Mouse (Mus musculus): ENCODE measurements at regions not wholly inside any gene's neighbourhood (a gene's known extent, or its start where the extent isn't known, plus 50 kb on each side); places are given as distances from the start of the nearest gene placed in this dataset.

- Histone ChIP-seq H3K27me3 (replicated peaks) (no peaks in the 10 kb centered on the region), H3K27ac (no peak overlapping the region), H3K9me3 (no peaks in the 10 kb centered on the region), H3K4me3 (no peak overlapping the region), H3K4me1 (peaks cover 6% of the 10 kb centered on the region), H3K9ac (no peak overlapping the region), H3K4me2 (replicated peaks) (no peak overlapping the region), H3K36me3 (no peaks in the 10 kb centered on the region)
- no peak for ATAC-seq (ENCODE audit: low FRiP score, low read depth)
- WGBS = 88% methylated on average over 7 of the region's 7 CpGs
These were observed 169.5 kb upstream of the Ppp2r3a start for GRCm38 (mm10) chr9:101421136-101421535.

DNA sequence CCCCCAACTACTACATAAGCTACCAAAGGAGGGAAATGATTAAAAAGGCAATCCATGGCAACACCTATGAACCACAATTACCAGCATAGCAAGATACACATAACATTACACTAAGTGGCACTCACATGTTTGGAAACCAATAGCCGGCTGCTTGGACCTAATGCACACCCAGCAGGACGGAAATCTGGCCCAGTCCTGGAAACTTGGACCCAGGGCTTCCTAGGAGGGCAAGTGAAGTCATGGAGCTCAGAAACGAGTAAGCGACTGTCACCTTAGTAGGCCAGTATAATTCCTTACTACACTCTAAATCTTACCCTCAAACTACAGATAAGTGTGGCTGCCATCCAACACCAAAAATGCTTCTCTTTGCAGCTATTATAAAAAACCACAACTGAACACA, 168.6 kb upstream of the Ppp2r3a start:
- Histone ChIP-seq H3K9me3 (no peaks in the 10 kb centered on the region), H3K27ac (no peak overlapping the region), H3K4me2 (replicated peaks) (no peak overlapping the region), H3K4me3 (no peak overlapping the region), H3K9ac (no peak overlapping the region), H3K27me3 (replicated peaks) (no peaks in the 10 kb centered on the region), H3K36me3 (no peaks in the 10 kb centered on the region), H3K4me1 (no peaks in the 10 kb centered on the region)
- 91% methylated on average over 4 of the region's 4 CpGs for WGBS
- no peak for ATAC-seq (ENCODE audit: low FRiP score, low read depth)

DNA sequence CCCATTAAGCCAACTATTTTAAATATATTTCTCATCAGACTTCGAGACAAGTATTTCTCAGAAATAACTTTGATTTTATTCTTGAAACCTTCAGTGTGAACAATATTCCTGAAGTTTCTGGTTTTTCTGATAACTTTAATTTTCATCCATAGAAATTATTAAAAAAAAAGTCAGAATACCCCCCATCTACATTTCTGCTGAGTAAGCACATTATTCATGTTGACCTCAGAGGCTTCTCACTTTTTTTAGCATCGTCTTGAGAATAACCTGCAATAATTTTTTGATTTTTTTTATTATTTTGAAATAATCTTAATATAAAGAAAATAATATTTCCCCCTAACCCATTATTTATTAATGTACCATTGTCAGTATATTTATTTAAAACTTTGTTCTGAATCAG, 166.1 kb upstream of the Ppp2r3a start:
- Histone ChIP-seq H3K27ac (no peak overlapping the region), H3K4me1 (no peaks in the 10 kb centered on the region), H3K4me2 (replicated peaks) (no peak overlapping the region), H3K36me3 (no peaks in the 10 kb centered on the region), H3K27me3 (replicated peaks) (no peaks in the 10 kb centered on the region), H3K9me3 (no peaks in the 10 kb centered on the region), H3K9ac (no peak overlapping the region), H3K4me3 (no peak overlapping the region)
- WGBS = 90% methylated on average over 2 of the region's 2 CpGs
- ATAC-seq (ENCODE audit: low FRiP score, low read depth) = no peak

DNA sequence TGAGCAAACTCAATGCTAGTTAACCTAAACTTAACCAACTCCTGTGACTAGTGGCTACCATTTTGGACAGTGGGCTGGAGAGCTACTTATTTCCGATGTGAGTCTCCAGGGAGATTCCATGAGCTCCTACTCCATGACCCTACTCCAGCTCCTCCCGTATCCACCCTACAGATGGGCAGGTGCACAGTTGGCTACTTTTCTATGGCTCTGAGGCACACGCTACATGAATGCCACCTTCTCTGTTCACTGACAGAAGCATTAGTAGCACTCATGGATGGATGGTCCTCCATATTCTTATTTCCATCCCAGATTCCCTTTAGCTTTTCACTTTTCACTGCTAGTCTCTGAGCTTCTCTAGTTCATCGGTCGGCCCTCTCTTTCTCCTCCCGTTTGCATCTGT, 164.7 kb upstream of the Ppp2r3a start:
- no peak overlapping the region for H3K9ac ChIP-seq

DNA sequence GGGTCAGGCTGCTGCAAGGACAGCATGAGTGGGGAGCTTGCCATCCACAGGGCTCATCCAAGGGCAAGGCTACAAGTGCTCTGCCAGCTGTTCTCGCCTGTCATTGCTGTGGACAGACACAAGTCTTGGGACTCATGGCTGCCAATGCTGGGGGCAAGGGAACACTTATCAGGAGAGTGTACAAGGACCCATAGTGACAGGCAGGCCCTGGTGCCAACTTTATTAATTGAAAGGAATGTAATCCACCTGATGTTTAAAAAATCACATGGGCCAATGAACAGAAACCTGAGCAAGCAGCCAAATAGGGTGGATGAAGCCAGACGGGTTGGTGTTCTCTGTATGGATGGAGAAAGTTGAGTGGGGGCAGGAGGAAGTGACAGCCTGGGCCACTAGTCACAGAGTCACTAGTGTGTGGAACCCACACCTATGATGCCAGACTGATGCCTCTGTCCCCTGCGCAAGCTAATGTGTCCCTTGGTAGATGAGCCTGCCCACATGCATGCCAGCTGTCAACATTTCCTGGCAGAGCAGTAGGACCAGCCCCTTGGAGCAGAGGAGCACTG, 161.6 kb upstream of the Ppp2r3a start:
- H3K4me1 ChIP-seq = peaks cover 8% of the 10 kb centered on the region; the same call in 1 of the 2 replicates
- H3K27ac ChIP-seq = no peak overlapping the region
- no peaks in the 10 kb centered on the region for H3K9me3 ChIP-seq
- H3K4me3 ChIP-seq = no peak overlapping the region
- no peak overlapping the region for H3K4me2 ChIP-seq (replicated peaks)
- no peak overlapping the region for H3K9ac ChIP-seq
- ATAC-seq (ENCODE audit: low FRiP score, low read depth) = no peak
- 87% methylated on average over 3 of the region's 3 CpGs for WGBS
- H3K27me3 ChIP-seq (replicated peaks) = no peaks in the 10 kb centered on the region
- H3K36me3 ChIP-seq = no peaks in the 10 kb centered on the region

More for the DNA sequence above, 164.7 kb upstream of the Ppp2r3a start:
- Histone ChIP-seq H3K27ac (no peak overlapping the region), H3K4me2 (replicated peaks) (no peak overlapping the region), H3K4me3 (no peak overlapping the region), H3K9me3 (no peaks in the 10 kb centered on the region), H3K27me3 (replicated peaks) (no peaks in the 10 kb centered on the region), H3K36me3 (no peaks in the 10 kb centered on the region), H3K4me1 (peaks cover under 1% of the 10 kb centered on the region; the same call in 1 of the 2 replicates)
- ATAC-seq (ENCODE audit: low FRiP score, low read depth) = no peak
- WGBS = 93% methylated on average over 6 of the region's 6 CpGs

- no peak overlapping the region for H3K27ac ChIP-seq
These were observed 160.4 kb upstream of the Ppp2r3a start for GRCm38 (mm10) chr9:101411951-101412350.

DNA sequence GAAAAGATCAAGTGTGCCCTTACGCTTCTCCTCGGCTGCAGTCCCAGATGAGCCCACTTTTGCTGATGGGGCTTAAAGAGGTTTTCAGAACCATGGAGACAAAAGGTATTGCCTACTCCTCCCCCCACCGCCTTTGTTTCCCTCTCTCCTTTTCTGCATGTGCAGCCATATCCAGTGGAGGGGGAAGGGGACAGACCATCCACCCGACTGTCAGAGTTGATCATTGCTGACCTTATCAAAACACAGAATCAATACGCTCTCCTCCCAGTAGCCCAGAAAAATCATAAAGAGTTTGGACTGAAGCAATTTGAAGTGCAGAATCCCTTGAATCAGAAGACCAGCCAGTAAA, 159.9 kb upstream of the Ppp2r3a start:
- Histone ChIP-seq H3K4me2 (replicated peaks) (no peak overlapping the region), H3K9me3 (no peaks in the 10 kb centered on the region), H3K27me3 (replicated peaks) (no peaks in the 10 kb centered on the region), H3K9ac (no peak overlapping the region), H3K27ac (no peak overlapping the region), H3K4me3 (no peak overlapping the region), H3K36me3 (no peaks in the 10 kb centered on the region), H3K4me1 (peaks cover 12% of the 10 kb centered on the region; the same call in 1 of the 2 replicates)
- ATAC-seq (ENCODE audit: low FRiP score, low read depth) = no peak
- 70% methylated on average over 5 of the region's 5 CpGs for WGBS

More at GRCm38 (mm10) chr9:101411951-101412350, 160.4 kb upstream of the Ppp2r3a start:
- H3K9me3 ChIP-seq = no peaks in the 10 kb centered on the region
- H3K27me3 ChIP-seq (replicated peaks) = no peaks in the 10 kb centered on the region
- no peak overlapping the region for H3K4me3 ChIP-seq
- 77% methylated on average over 3 of the region's 3 CpGs for WGBS
- H3K4me1 ChIP-seq = peaks cover 11% of the 10 kb centered on the region; the same call in 1 of the 2 replicates
- no peaks in the 10 kb centered on the region for H3K36me3 ChIP-seq
- no peak for ATAC-seq (ENCODE audit: low FRiP score, low read depth)
- no peak overlapping the region for H3K4me2 ChIP-seq (replicated peaks)
- no peak overlapping the region for H3K9ac ChIP-seq

DNA sequence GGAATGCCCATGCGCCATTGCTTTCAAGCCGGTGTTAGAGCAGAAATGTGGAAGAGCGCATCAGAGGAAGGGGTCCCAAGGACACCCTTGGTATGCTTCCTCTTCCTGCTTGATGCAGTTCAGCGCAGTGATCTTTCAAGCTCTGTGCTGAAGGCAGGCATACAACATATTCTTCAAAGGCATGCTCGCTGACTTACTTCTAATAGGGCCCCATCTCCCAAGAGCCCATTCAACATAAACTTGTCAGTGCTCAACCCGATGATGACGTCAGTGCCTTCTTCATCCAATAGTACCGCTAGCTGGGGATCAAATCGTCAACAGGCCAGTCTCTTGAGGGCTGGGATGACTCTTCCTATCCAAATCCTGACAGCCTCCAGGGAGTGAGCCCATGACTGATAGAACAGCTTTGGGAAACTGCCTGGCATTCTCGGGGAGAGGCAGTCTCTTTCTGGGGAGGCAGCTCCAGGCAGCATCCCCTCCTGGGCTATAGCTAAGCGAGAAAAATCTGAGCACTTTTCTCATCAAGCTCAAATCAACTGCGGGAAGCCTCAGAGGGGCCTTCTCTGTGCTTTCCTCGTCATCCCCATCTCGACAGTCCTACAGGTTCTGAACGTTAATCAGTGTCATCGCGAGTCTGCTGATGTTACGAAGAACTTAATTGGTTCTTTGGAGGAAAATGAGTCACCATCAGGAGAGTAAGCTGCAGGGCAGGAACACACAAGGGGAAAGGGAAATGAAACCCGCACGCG, 159.4 kb upstream of the Ppp2r3a start:
- H3K9me3 ChIP-seq = no peaks in the 10 kb centered on the region
- no peak overlapping the region for H3K27ac ChIP-seq
- H3K4me3 ChIP-seq = no peak overlapping the region
- H3K9ac ChIP-seq = no peak overlapping the region
- no peaks in the 10 kb centered on the region for H3K27me3 ChIP-seq (replicated peaks)
- H3K36me3 ChIP-seq = no peaks in the 10 kb centered on the region
- no peak overlapping the region for H3K4me2 ChIP-seq (replicated peaks)
- 74% methylated on average over 21 of the region's 21 CpGs for WGBS
- peaks cover 12% of the 10 kb centered on the region; the same call in 1 of the 2 replicates for H3K4me1 ChIP-seq
- no peak for ATAC-seq (ENCODE audit: low FRiP score, low read depth)

DNA sequence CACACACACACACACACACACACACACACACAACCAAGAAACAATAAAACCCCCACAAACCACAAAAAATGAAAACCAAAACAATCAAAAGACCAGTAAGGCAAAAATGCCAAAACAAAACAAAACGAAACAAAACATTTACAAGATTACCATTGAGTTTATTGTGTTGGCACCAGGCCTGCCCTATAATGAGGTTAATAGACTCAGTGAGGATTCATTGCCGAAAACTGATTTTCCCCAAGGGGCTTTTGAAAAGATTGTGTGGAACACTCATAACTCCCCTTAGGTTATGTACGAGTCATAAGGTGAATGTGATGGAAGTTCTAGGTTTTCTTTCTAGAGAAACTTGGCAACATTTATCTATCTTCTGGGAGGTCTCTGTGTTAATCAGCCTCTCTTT, 158.8 kb upstream of the Ppp2r3a start:
- no peak overlapping the region for H3K4me2 ChIP-seq (replicated peaks)
- 69% methylated on average over 3 of the region's 3 CpGs for WGBS
- H3K9me3 ChIP-seq = no peaks in the 10 kb centered on the region
- H3K36me3 ChIP-seq = no peaks in the 10 kb centered on the region
- H3K9ac ChIP-seq = no peak overlapping the region
- H3K4me1 ChIP-seq = peaks cover 12% of the 10 kb centered on the region; the same call in 1 of the 2 replicates
- ATAC-seq (ENCODE audit: low FRiP score, low read depth) = no peak
- H3K4me3 ChIP-seq = no peak overlapping the region
- no peak overlapping the region for H3K27ac ChIP-seq
- H3K27me3 ChIP-seq (replicated peaks) = no peaks in the 10 kb centered on the region

DNA sequence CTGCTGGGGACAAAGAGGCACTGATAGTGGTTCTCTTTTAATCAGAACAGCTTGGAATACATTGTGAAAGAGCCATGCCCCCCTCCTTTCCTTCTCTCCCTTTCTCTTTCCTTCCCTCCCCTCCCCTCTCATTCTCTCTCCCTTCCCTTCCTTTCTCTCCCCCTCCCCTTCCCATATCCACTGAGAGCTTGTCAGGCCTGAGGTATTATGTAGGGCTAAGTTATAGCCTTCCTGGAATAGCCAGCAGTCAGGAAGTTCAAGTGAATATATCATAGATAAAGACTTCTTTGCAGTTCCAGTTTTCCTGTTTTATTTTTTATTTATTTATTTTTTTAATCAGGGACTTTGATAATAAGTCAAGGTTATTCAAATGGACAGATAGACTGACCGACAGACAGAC, 156.5 kb upstream of the Ppp2r3a start:
- 92% methylated on average over 1 of the region's 1 CpGs for WGBS
- no peak for ATAC-seq (ENCODE audit: low FRiP score, low read depth)
- Histone ChIP-seq H3K4me2 (replicated peaks) (no peak overlapping the region), H3K9me3 (no peaks in the 10 kb centered on the region), H3K9ac (no peak overlapping the region), H3K27ac (no peak overlapping the region), H3K4me1 (peaks cover 21% of the 10 kb centered on the region), H3K36me3 (no peaks in the 10 kb centered on the region), H3K4me3 (no peak overlapping the region), H3K27me3 (replicated peaks) (no peaks in the 10 kb centered on the region)

GRCm38 (mm10) chr9:101407141-101407540, 155.5 kb upstream of the Ppp2r3a start:
- peak; percentile 75 for ATAC-seq (ENCODE audit: low FRiP score, low read depth)
- no peak overlapping the region for H3K4me2 ChIP-seq (replicated peaks)
- H3K27me3 ChIP-seq (replicated peaks) = no peaks in the 10 kb centered on the region
- WGBS = 48% methylated on average over 5 of the region's 5 CpGs
- H3K4me3 ChIP-seq = no peak overlapping the region
- H3K4me1 ChIP-seq = peaks cover 28% of the 10 kb centered on the region
- no peak overlapping the region for H3K9ac ChIP-seq
- H3K9me3 ChIP-seq = no peaks in the 10 kb centered on the region
- 0 out of 2 replicates have a peak overlapping the region, but pooled peaks have one; percentile 32 for H3K27ac ChIP-seq
- H3K36me3 ChIP-seq = no peaks in the 10 kb centered on the region

DNA sequence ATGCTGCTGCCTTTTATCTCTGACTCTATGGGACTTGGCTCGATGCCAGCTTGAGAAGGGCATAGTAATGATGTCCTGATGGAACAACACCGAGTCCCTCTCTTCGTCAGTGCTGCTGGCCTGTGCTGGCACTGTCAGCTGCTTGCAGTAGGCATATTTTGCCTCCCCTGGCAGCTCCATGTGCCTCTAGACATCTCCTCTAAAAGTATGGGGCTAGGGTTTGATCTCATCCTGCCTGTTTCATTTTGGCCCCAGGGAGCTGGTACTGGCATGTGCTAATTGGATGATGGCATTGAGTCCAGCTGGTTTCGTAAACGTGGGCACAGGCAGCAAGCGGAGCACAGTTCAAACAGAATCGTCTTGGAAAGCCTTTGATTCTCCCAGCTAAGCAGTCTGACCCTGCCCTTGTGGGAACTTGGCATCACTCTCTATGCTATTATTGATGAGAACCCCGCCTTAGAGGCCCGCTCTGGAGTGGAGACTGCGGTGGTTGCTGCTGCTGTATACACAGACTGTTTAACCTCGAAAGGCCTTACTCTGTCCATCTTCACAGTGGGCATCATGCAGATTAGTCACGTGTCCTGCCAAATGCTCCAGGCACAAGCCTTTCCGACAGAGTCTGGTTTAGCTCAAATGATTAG, 153.0 kb upstream of the Ppp2r3a start:
- Histone ChIP-seq H3K4me1 (peaks cover 21% of the 10 kb centered on the region), H3K27ac (no peak overlapping the region), H3K27me3 (replicated peaks) (no peaks in the 10 kb centered on the region), H3K36me3 (no peaks in the 10 kb centered on the region), H3K9me3 (no peaks in the 10 kb centered on the region), H3K9ac (no peak overlapping the region), H3K4me3 (no peak overlapping the region), H3K4me2 (replicated peaks) (no peak overlapping the region)
- 58% methylated on average over 13 of the region's 13 CpGs for WGBS
- ATAC-seq (ENCODE audit: low FRiP score, low read depth) = no peak
